Mouse (Mus musculus) monocyte, adult 2 months (primary cell): ENCODE results near the gene Actn4.

Source experiments
- DNase-seq, 2 experiments: peaks; one replicate each; pipeline ENCODE4 v3.0.0; 2022; ENCODE audit warnings: low spot score in 2 of 2, low read depth in 1 of 2

Gene Actn4

DNA sequence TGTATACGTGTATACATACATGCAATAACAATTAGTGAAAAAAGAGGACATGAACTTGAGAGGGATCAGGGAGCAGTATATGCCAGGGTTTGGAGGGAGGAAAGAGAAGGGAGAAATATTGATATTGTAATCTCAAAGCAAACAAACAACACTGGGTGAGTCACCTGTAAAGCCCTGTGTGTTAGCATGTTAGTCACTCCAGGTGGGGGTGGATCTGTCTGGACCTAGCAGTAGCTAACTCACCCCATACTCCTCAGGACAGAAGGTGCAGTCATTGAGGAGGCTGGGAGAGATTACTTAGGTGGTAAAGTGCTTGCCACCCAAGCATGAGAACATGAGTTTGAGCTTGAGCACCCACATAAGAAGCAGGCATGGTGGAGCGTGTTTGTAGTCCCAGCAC lies 102.2 kb downstream of the Actn4 start:
- DNase-seq = no peak

GRCm38 (mm10) chr7:28850642-28851041 lies 111.5 kb downstream of the Actn4 start:
- no peak for DNase-seq

GRCm38 (mm10) chr7:28849700-28850236 lies 112.4 kb downstream of the Actn4 start:
- DNase-seq = no peak

DNA sequence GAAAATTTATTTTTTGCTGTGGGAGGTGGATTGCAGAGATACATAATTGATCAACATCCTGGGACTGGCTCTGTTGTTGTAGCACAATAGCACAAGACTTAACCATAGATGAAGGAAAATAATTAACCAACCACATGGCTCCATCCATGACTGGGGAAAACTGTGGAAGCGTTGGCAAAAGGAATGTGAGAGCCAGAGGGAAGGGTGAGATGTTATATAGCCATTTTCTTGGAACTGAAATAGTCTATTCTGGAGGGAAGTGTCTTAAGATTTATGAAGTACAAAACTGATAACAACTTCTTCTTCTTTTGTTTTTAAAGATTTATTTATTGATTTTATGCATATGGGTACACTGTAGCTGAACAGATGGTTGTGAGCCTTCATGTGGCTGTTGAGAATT lies 114.9 kb downstream of the Actn4 start:
- no peak for DNase-seq
